Mouse (Mus musculus) cerebellum, postnatal 10 days (tissue): ENCODE measurements at regions not wholly inside any gene's neighbourhood (a gene's known extent, or its start where the extent isn't known, plus 50 kb on each side); places are given as distances from the start of the nearest gene placed in this dataset.

ENCODE experiments used
- DNase-seq, 2 experiments: peaks; one replicate each; pipeline ENCODE4 v3.0.0; 2021; ENCODE audit warnings: mixed read lengths in 2 of 2

DNA sequence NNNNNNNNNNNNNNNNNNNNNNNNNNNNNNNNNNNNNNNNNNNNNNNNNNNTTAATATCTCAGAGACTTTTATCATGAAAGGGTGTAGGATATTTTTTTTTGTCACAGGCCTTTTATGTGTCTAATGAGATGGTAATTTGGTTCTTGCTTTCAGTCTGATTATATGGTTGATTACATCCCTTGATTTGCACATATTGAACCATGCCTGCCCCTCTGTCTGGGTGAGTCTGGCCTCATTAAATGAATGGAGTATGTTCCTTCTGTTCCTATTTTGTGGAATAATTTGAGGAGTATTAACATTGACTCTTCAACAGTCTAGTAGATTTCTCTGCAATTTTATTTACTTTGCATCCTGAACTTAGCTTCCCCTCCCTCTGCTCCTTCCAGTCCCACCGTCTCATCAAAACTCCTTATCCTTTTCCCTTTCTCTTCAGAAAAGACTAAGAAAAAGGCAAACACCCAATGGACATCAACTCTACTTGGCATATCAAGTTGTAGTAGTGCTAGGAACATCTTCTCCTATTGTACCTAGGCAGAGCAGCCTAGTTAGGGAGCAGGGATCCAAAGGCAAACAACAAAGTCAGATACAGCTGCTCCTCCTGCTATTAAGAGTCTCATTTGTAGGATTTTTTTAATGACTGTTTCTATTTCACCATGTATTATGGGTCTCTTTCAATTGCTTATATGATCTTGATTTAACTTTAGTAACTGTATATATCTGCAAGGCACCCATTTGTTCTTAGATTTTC lies 1185.0 kb upstream of the Cdh7 start:
- DNase-seq = peak in 1 of 2 experiments; percentile 9

DNA sequence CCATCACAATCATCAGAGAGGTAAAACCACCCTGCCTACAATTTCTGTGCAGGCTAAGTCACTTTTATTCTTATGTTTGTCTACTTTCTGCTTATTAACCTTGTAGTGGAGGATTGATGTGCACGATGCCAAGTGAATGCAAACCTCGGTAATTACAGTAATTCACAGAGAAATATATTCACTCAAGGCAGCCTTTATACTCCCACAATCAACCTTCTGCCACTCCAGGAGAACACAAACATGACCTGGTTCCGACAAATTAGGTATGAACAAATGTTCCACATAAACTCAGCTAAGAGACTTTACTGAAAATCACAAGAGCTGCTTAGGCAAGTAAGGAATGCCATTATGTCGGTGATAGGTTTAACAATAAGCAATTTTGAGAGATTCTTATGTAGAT lies 1182.1 kb upstream of the Cdh7 start:
- DNase-seq = no peak

DNA sequence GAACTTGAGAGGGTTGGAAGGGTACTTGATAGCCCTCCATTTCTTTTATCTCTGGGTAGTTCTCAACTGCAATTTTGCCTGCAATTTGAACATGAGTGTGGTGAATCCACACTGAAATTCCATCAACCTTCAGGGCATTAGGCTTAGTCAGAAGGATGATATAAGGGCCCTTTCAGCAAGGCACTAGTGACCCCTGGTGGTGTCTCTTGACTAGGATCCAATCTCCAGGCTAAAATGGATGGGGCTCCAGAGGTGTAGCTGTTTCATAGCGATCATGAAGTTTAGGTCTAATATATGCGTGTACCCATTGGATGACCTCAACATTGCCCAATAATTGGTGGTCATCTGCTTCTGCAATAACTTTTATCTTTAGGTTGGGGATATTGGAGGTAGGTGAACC lies 1155.0 kb upstream of the Cdh7 start:
- DNase-seq = peak; percentile 22 to 34
